Comparison of ENCODE assay signal across 9 mouse cellular contexts in the genomic region with DNA sequence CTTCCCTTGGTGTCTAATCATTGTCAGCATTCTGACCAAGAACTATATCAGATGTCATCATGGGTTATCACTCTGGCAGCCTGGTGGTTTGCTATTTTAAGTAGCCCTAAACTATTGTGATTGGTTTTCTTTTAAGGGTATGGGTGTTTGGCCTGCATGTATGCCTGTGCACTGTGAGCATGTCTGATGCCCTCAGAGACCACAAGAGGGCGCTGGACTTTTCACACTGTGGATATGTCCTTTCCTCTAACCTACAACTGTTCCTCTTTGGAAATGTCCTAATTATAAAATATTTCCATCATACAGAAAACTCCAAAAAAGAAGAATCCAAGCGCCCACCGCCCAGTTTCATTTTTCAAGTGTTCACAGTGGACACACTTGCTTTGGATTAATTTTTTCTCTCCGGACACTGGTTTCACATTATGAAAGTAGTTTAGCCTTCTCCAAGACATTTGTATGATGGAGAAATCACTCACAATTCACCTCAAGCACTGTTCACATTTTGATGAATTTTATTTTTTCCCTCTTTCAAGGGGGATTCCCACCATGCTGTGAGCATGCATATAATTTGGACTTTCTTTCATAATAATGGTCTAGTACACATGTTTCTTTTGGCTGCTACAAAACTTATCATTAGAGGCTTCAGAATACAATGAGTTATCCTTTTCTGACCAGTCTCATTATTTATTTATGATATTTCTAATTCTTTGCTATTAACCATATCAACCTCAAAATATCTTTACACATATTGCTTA. TPM values are rescaled to one million over a fixed set of nuclear protein-coding genes. Genes with fewer than 3 reads are reported as not detected.
A peak's percentile ranks its signal among the peaks of the same experiment; 100 is the strongest.
DNase-seq lines count a peak whose midpoint lies in the region; ATAC-seq and TF ChIP-seq lines count a peak whose summit lies in the region.
"Had no signal": no experiment of that assay in that cellular context is flagged by ENCODE, and none has a peak within 500 bp of the region (broad histone marks: within the 10 kb centered on the region; RNA-seq: fewer than 3 reads in every experiment).

No protein-coding gene starts in this region.

- no peak for ATAC-seq in kidney, embryonic 14.5 days (ENCODE audit: low FRiP score, low TSS enrichment)
- ATAC-seq in liver, embryonic 13.5 days (ENCODE audit: low read depth) = no peak
- ATAC-seq in erythroid progenitor cell, adult 5-6 weeks (replicated peaks; ENCODE audit: low FRiP score, poor library complexity, severe bottlenecking) = no peak
- ATAC-seq in neural tube, embryonic 15.5 days (ENCODE audit: low FRiP score) = no peak

- H3K9me3 ChIP-seq in kidney, embryonic 14.5 days (ENCODE audit: control insufficient read depth, low read length) = no peaks in the 10 kb centered on the region
- no peaks in the 10 kb centered on the region for H3K9me3 ChIP-seq in CH12.LX (replicated peaks; ENCODE audit: low read length)
- no peaks in the 10 kb centered on the region for H3K9me3 ChIP-seq in liver, embryonic 13.5 days (replicated peaks)
- H3K9me3 ChIP-seq in neural tube, embryonic 15.5 days (replicated peaks) = no peaks in the 10 kb centered on the region
- H3K9me3 ChIP-seq: embryonic facial prominence, embryonic 13.5 days had no signal

- peak; percentile 53 to 69 for TF ChIP-seq CTCF in CH12.LX (conservative IDR thresholded peaks at IDR 0.05 in 1 of 2, IDR thresholded peaks at IDR 0.05 in 1 of 2; ENCODE audit: low read depth in 2 of 2, low read length in 2 of 2)

- TF ChIP-seq EP300 in CH12.LX (IDR thresholded peaks at IDR 0.05; ENCODE audit: low read length) = no peak; the same call in 1 of the 2 replicates

- H3K79me2 ChIP-seq in CH12.LX (replicated peaks; ENCODE audit: control insufficient read depth, extremely low read depth, insufficient read depth, poor library complexity, severe bottlenecking) = no peaks in the 10 kb centered on the region; the same call in 1 of the 2 replicates

- no peak overlapping the region for H3K4me2 ChIP-seq in kidney, embryonic 14.5 days (replicated peaks; ENCODE audit: low read depth, low read length)
- peak overlapping the region; percentile 44; the same call in 1 of the 2 replicates for H3K4me2 ChIP-seq in CH12.LX (ENCODE audit: insufficient read depth, low read depth, poor library complexity, severe bottlenecking)
- H3K4me2 ChIP-seq in liver, embryonic 13.5 days = no peak overlapping the region
- no peak overlapping the region for H3K4me2 ChIP-seq in neural tube, embryonic 15.5 days
- H3K4me2 ChIP-seq: embryonic facial prominence, embryonic 13.5 days had no signal

- DNase-seq in kidney, postnatal 4 days = peak; percentile 42 to 57
- DNase-seq in CH12.LX (ENCODE audit: extremely low read depth) = peak; percentile 65
- peak; percentile 11 for DNase-seq in adrenal gland, adult 2 months
- peak; percentile 2 for DNase-seq in liver, embryonic 13.5 days
- DNase-seq in spleen, adult 12 weeks (ENCODE audit: low spot score) = no peak

- H3K4me3 ChIP-seq in kidney, embryonic 14.5 days (ENCODE audit: low read length) = no peak overlapping the region
- no peak overlapping the region for H3K4me3 ChIP-seq in CH12.LX (replicated peaks in 1 of 3; ENCODE audit: low read depth in 2 of 3, low read length in 2 of 3, poor library complexity in 1 of 3)
- H3K4me3 ChIP-seq in liver, embryonic 13.5 days (replicated peaks) = no peak overlapping the region
- H3K4me3 ChIP-seq in neural tube, embryonic 15.5 days (replicated peaks) = no peak overlapping the region
- H3K4me3 ChIP-seq: embryonic facial prominence, embryonic 13.5 days had no signal

- no peak overlapping the region for H3K27ac ChIP-seq in kidney, embryonic 14.5 days (ENCODE audit: low read depth, low read length)
- H3K27ac ChIP-seq in CH12.LX (ENCODE audit: insufficient read depth, low read depth) = no peak overlapping the region
- H3K27ac ChIP-seq in liver, embryonic 13.5 days = no peak overlapping the region
- H3K27ac ChIP-seq in neural tube, embryonic 15.5 days (replicated peaks) = no peak overlapping the region
- H3K27ac ChIP-seq: embryonic facial prominence, embryonic 13.5 days had no signal

- no peaks in the 10 kb centered on the region for H3K36me3 ChIP-seq in kidney, embryonic 14.5 days (ENCODE audit: control insufficient read depth, insufficient read depth, low read length)
- H3K36me3 ChIP-seq in CH12.LX (replicated peaks in 1 of 2; ENCODE audit: control insufficient read depth in 1 of 2, insufficient read depth in 1 of 2, low read length in 1 of 2) = no peaks in the 10 kb centered on the region
- H3K36me3 ChIP-seq in liver, embryonic 13.5 days = no peaks in the 10 kb centered on the region
- no peaks in the 10 kb centered on the region for H3K36me3 ChIP-seq in neural tube, embryonic 15.5 days
- H3K36me3 ChIP-seq: embryonic facial prominence, embryonic 13.5 days had no signal

- no peaks in the 10 kb centered on the region for H3K4me1 ChIP-seq in kidney, embryonic 14.5 days (ENCODE audit: control insufficient read depth, insufficient read depth, low read length)
- H3K4me1 ChIP-seq in CH12.LX (ENCODE audit: control insufficient read depth in 1 of 2, insufficient read depth in 2 of 2) = peaks cover 2 to 20% of the 10 kb centered on the region in 2 experiments; a peak in 2 of 4 replicates
- 0 out of 2 replicates have a peak, but pooled peaks cover 3% of the 10 kb centered on the region for H3K4me1 ChIP-seq in liver, embryonic 13.5 days (replicated peaks)
- H3K4me1 ChIP-seq in neural tube, embryonic 15.5 days = no peaks in the 10 kb centered on the region

- dilution Hi-C loops in CH12.LX (cut with MboI; ENCODE audit: extremely low pct_ligation_motif_present, extremely low pct_unique_long_range_greater_than_20kb, low sequenced_read_pairs) = no loop called here

- TF ChIP-seq POLR2A in CH12.LX (IDR thresholded peaks at IDR 0.05; ENCODE audit: low read depth, low read length) = no peak

- no peak overlapping the region for H3K9ac ChIP-seq in kidney, embryonic 14.5 days (ENCODE audit: low read depth, low read length)
- H3K9ac ChIP-seq in CH12.LX (ENCODE audit: insufficient read depth, low read depth) = no peak overlapping the region
- H3K9ac ChIP-seq in liver, embryonic 13.5 days = no peak overlapping the region
- no peak overlapping the region for H3K9ac ChIP-seq in neural tube, embryonic 15.5 days (replicated peaks)
- H3K9ac ChIP-seq: embryonic facial prominence, embryonic 13.5 days had no signal

- no peaks in the 10 kb centered on the region for H3K27me3 ChIP-seq in kidney, embryonic 14.5 days (ENCODE audit: control insufficient read depth, insufficient read depth, low read length)
- H3K27me3 ChIP-seq in CH12.LX (replicated peaks) = no peaks in the 10 kb centered on the region
- no peaks in the 10 kb centered on the region for H3K27me3 ChIP-seq in liver, embryonic 13.5 days
- no peaks in the 10 kb centered on the region for H3K27me3 ChIP-seq in neural tube, embryonic 15.5 days (replicated peaks)
- H3K27me3 ChIP-seq: embryonic facial prominence, embryonic 13.5 days had no signal

- TF ChIP-seq RAD21 in CH12.LX (IDR thresholded peaks at IDR 0.05; ENCODE audit: low read depth, low read length) = peak; percentile 39

- in situ Hi-C loops in CH12.LX (cut with MboI; ENCODE audit: low pct_ligation_motif_present, low pct_unique_long_range_greater_than_20kb, low sequenced_read_pairs) = no loop called here

- 72% methylated on average over 4 of the region's 4 CpGs for WGBS in kidney, embryonic 14.5 days
- 50% methylated on average over 4 of the region's 4 CpGs for WGBS in liver, embryonic 13.5 days (ENCODE audit: insufficient replicate concordance)
- 72% methylated on average over 4 of the region's 4 CpGs for WGBS in neural tube, embryonic 15.5 days

TF ChIP-seq in CH12.LX, 34 proteins besides CTCF, POLR2A, EP300 and RAD21 (continues in another document):
- TF ChIP-seq MEF2A (IDR thresholded peaks at IDR 0.05; ENCODE audit: borderline replicate concordance, low read depth, low read length) (no peak), SMC3 (IDR thresholded peaks at IDR 0.05; ENCODE audit: low read depth, low read length) (peak; percentile 57), MXI1 (IDR thresholded peaks at IDR 0.05; ENCODE audit: low read depth, low read length) (0 out of 2 replicates have a peak, but pooled peaks have one; percentile 36), HCFC1 (IDR thresholded peaks at IDR 0.05; ENCODE audit: low read depth, low read length) (no peak), IRF4 (IDR thresholded peaks at IDR 0.05; ENCODE audit: low read depth, low read length) (0 out of 2 replicates have a peak, but pooled peaks have one; percentile 10), RCOR1 (conservative IDR thresholded peaks at IDR 0.05; ENCODE audit: low read depth, low read length) (no peak), E2F4 (IDR thresholded peaks at IDR 0.05; ENCODE audit: insufficient replicate concordance, low read depth, low read length) (no peak), TBP (conservative IDR thresholded peaks at IDR 0.05; ENCODE audit: low read depth, low read length) (no peak), UBTF (IDR thresholded peaks at IDR 0.05; ENCODE audit: low read depth, low read length) (no peak), ZNF384 (IDR thresholded peaks at IDR 0.05; ENCODE audit: low read depth, low read length) (no peak), ZKSCAN1 (IDR thresholded peaks at IDR 0.05; ENCODE audit: borderline replicate concordance, low read depth, low read length) (no peak), MYC (IDR thresholded peaks at IDR 0.05; ENCODE audit: low read depth, low read length) (0 out of 2 replicates have a peak, but pooled peaks have one; percentile 39), SIN3A (IDR thresholded peaks at IDR 0.05; ENCODE audit: low read length) (no peak), ZC3H11A (IDR thresholded peaks at IDR 0.05; ENCODE audit: low read depth, low read length) (no peak), CHD1 (IDR thresholded peaks at IDR 0.05; ENCODE audit: low read depth, low read length) (0 out of 2 replicates have a peak, but pooled peaks have one; percentile 63), ETS1 (conservative IDR thresholded peaks at IDR 0.05; ENCODE audit: low read depth, low read length) (no peak), ELF1 (IDR thresholded peaks at IDR 0.05; ENCODE audit: low read depth, low read length) (no peak), USF1 (IDR thresholded peaks at IDR 0.05; ENCODE audit: low read depth, low read length) (no peak)

RNA-seq across cellular contexts. Expression of a gene that starts 35.5 kb away (rescaled TPM):
- polyA plus RNA-seq in kidney, embryonic 14.5 days (2014; fragmentation: Nextera tagmentation; extraction: Ambion mirVana) = 2.2 and 3.6 TPM in 2 replicates
- 0.29 and 0.42 TPM in 2 replicates for total RNA-seq in CH12.LX (2012; rRNA removed)
- total RNA-seq in CH12.LX (2014; rRNA removed) = 0.75 and 1.3 TPM in 2 replicates
- polyA plus RNA-seq in CH12.LX (2012; ENCODE audit: insufficient read length, low read depth) = 1.0 and 1.7 TPM in 2 replicates
- 1 to 10 TPM; 4.2 to 5.3 TPM for total RNA-seq in adrenal gland, adult 2 months (2021)
- polyA plus RNA-seq in adrenal gland, adult 2 months (2012; rRNA removed) = 1.8 and 1.9 TPM in 2 replicates
- 1.4 and 1.7 TPM in 2 replicates for polyA plus RNA-seq in liver, embryonic 13.5 days (2015; fragmentation: Nextera tagmentation; extraction: Ambion mirVana)
- not detected in 2 replicates for total RNA-seq in erythroid progenitor cell, adult 5-6 weeks (2015; ENCODE audit: low replicate concordance)
- 1.2 TPM in 1 of 2 replicates, not detected in the other for total RNA-seq in erythroid progenitor cell, adult 5-6 weeks (2017; ENCODE audit: low replicate concordance)
- polyA plus RNA-seq in neural tube, embryonic 15.5 days (2015; fragmentation: Nextera tagmentation; extraction: Ambion mirVana) = 53.5 and 58.3 TPM in 2 replicates

Comparison
In these comparisons a context has a peak if more than half of its experiments do, and no peak if none do; other contexts are left out.
1. RNA of a gene that starts 35.5 kb away (polyA plus RNA-seq): 53.5 to 58.3 TPM in neural tube, embryonic 15.5 days; 2.2 to 3.6 TPM in kidney, embryonic 14.5 days, 1.8 to 1.9 TPM in adrenal gland, adult 2 months, 1.0 to 1.7 TPM in CH12.LX and 1.4 to 1.7 TPM in liver, embryonic 13.5 days; every median in the first group is over 10 times any median in the second.